Mouse (Mus musculus) forebrain, embryonic 12.5 days (tissue): ENCODE data around the gene Lnpep. TPM values are rescaled to one million over a fixed set of nuclear protein-coding genes. Genes with fewer than 3 reads are reported as not detected.

Experiments used
- ATAC-seq: fragments of 200-750 bp; cut with Nextera tagmentation; 2 replicates; pipeline ENCODE4 v1.8.0; 2017; ENCODE audit warnings: moderate TSS enrichment; ENCODE audit not compliant: low FRiP score
- H3K27ac ChIP-seq: fragments of 300-500 bp; sonication (generic); 2 replicates; pipeline ENCODE4 v1.5.1; 2016; ENCODE audit warnings: mild to moderate bottlenecking
- H3K27me3 ChIP-seq: fragments of 300-500 bp; sonication (generic); 2 replicates; pipeline ENCODE4 v1.6.1; 2016; ENCODE audit warnings: mild to moderate bottlenecking
- H3K36me3 ChIP-seq: fragments of 300-500 bp; sonication (generic); replicated peaks from 2 replicates; pipeline ENCODE4 v1.6.1; 2016; ENCODE audit warnings: mild to moderate bottlenecking
- H3K4me1 ChIP-seq: fragments of 300-500 bp; sonication (generic); 2 replicates; pipeline ENCODE4 v1.6.1; 2016
- H3K4me2 ChIP-seq: fragments of 300-500 bp; sonication (generic); 2 replicates; pipeline ENCODE4 v1.6.1; 2016; ENCODE audit warnings: mild to moderate bottlenecking, moderate library complexity
- H3K4me3 ChIP-seq: fragments of 300-500 bp; sonication (generic); replicated peaks from 2 replicates; pipeline ENCODE4 v1.5.1; 2016; ENCODE audit warnings: mild to moderate bottlenecking
- H3K9ac ChIP-seq: fragments of 300-500 bp; sonication (generic); 2 replicates; pipeline ENCODE4 v1.6.1; 2016; ENCODE audit warnings: mild to moderate bottlenecking
- H3K9me3 ChIP-seq: fragments of 300-500 bp; sonication (generic); 2 replicates; pipeline ENCODE4 v1.6.1; 2016
- WGBS: fragments of 180-500 bp; shearing (Covaris S2); methylation state at CpG from one replicate; pipeline ENCODE4 v1.1.7; 2016; 5-methylcytosine and 5-hydroxymethylcytosine counted together
- polyA plus RNA-seq: library from polyadenylated mRNA; unstranded; fragments of >200 nt; fragmentation: Nextera tagmentation; extraction: Ambion mirVana; gene quantifications from 2 replicates; pipeline ENCODE4 v1.2.1, GENCODE M21; 2016

The Lnpep gene
- polyA plus RNA-seq, 1 experiment from 2014 or later: 10.6 TPM

GRCm38 (mm10) chr17:17624421-17624956, 361 bp downstream of the Lnpep start:
- Histone ChIP-seq H3K36me3 (no peaks in the 10 kb centered on the region), H3K9ac (peak overlapping the region; percentile 90), H3K4me3 (peak overlapping the region; percentile 81), H3K4me1 (peaks cover 17% of the 10 kb centered on the region), H3K27ac (peak overlapping the region; percentile 100), H3K27me3 (no peaks in the 10 kb centered on the region), H3K9me3 (no peaks in the 10 kb centered on the region), H3K4me2 (peak overlapping the region; percentile 77)
- WGBS: under 1% methylated on average over 51 of the region's 51 CpGs
- ATAC-seq: peak; percentile 97

- Histone ChIP-seq H3K4me1 (peaks cover 17% of the 10 kb centered on the region), H3K4me3 (peak overlapping the region; percentile 81), H3K4me2 (peak overlapping the region; percentile 77), H3K27me3 (no peaks in the 10 kb centered on the region), H3K9ac (peak overlapping the region; percentile 90), H3K27ac (peak overlapping the region; percentile 100), H3K36me3 (no peaks in the 10 kb centered on the region), H3K9me3 (no peaks in the 10 kb centered on the region)
- under 1% methylated on average over 41 of the region's 42 CpGs for WGBS
- peak; percentile 9 for ATAC-seq
These were observed 895 bp downstream of the Lnpep start for GRCm38 (mm10) chr17:17623890-17624420.

- peak overlapping the region; percentile 81 for H3K4me3 ChIP-seq
- 2% methylated on average over 7 of the region's 7 CpGs for WGBS
- H3K4me2 ChIP-seq: peak overlapping the region; percentile 77
- ATAC-seq: no peak
- peak overlapping the region; percentile 100 for H3K27ac ChIP-seq
- peaks cover 17% of the 10 kb centered on the region for H3K4me1 ChIP-seq
- H3K36me3 ChIP-seq: no peaks in the 10 kb centered on the region
- no peaks in the 10 kb centered on the region for H3K27me3 ChIP-seq
- peak overlapping the region; percentile 90 for H3K9ac ChIP-seq
- H3K9me3 ChIP-seq: no peaks in the 10 kb centered on the region
These were observed 1.5 kb downstream of the Lnpep start for GRCm38 (mm10) chr17:17623221-17623889.

DNA sequence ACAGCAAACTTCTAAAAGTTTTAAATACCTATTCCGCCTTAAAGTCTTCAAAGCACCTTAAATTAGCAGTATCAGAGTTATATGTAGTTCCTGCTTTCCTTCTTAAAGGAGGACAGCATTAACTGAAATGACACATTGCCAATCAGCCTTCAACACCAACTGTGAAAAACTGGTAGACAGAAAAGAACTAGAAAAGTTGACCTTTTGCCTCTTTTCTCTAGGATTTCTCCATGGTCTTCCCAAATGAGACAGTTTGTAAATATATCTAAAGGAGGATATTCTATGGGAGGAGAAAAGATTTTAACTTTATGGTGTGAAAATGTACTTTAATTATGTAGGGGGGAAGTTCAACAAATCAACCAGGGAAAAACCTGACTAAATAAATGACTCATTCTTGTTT, 2.3 kb downstream of the Lnpep start:
- peaks cover 21% of the 10 kb centered on the region for H3K4me1 ChIP-seq
- H3K36me3 ChIP-seq: no peaks in the 10 kb centered on the region
- no peak overlapping the region for H3K9ac ChIP-seq
- H3K4me3 ChIP-seq: no peak overlapping the region
- H3K27ac ChIP-seq: no peak overlapping the region
- no peaks in the 10 kb centered on the region for H3K9me3 ChIP-seq
- no peak for ATAC-seq
- WGBS: 98% methylated on average over 1 of the region's 1 CpGs
- no peaks in the 10 kb centered on the region for H3K27me3 ChIP-seq
- no peak overlapping the region for H3K4me2 ChIP-seq

GRCm38 (mm10) chr17:17621586-17621985, 3.3 kb downstream of the Lnpep start:
- H3K27ac ChIP-seq: no peak overlapping the region
- no peak overlapping the region for H3K4me3 ChIP-seq
- H3K27me3 ChIP-seq: no peaks in the 10 kb centered on the region
- 90% methylated on average over 3 of the region's 3 CpGs for WGBS
- no peak overlapping the region for H3K4me2 ChIP-seq
- no peaks in the 10 kb centered on the region for H3K9me3 ChIP-seq
- no peak overlapping the region for H3K9ac ChIP-seq
- H3K4me1 ChIP-seq: peaks cover 21% of the 10 kb centered on the region
- no peaks in the 10 kb centered on the region for H3K36me3 ChIP-seq
- no peak for ATAC-seq

DNA sequence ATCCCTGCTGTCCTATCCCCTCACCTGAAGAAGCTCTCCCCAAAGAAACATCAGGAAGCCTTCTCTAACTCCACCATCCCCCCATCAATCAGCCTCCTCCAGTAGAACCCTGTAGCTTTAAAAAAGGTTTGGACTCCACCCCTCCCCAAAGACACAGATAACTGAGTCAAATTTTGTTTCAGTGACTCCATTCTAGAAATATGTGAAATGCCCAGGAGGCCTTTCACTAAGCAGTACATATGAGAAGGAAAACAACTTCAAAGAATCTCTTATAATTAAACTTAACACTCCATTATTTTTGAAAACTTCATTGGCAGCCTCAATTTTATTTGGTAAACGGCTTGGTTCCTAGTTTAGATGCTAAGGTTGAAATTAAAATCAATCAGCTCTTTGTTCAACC, 6.4 kb downstream of the Lnpep start:
- Histone ChIP-seq H3K9me3 (no peaks in the 10 kb centered on the region), H3K27me3 (no peaks in the 10 kb centered on the region), H3K9ac (no peak overlapping the region), H3K4me2 (no peak overlapping the region), H3K4me1 (peaks cover 14% of the 10 kb centered on the region), H3K36me3 (no peaks in the 10 kb centered on the region), H3K27ac (no peak overlapping the region), H3K4me3 (no peak overlapping the region)
- WGBS: 69% methylated on average over 1 of the region's 1 CpGs
- ATAC-seq: no peak

DNA sequence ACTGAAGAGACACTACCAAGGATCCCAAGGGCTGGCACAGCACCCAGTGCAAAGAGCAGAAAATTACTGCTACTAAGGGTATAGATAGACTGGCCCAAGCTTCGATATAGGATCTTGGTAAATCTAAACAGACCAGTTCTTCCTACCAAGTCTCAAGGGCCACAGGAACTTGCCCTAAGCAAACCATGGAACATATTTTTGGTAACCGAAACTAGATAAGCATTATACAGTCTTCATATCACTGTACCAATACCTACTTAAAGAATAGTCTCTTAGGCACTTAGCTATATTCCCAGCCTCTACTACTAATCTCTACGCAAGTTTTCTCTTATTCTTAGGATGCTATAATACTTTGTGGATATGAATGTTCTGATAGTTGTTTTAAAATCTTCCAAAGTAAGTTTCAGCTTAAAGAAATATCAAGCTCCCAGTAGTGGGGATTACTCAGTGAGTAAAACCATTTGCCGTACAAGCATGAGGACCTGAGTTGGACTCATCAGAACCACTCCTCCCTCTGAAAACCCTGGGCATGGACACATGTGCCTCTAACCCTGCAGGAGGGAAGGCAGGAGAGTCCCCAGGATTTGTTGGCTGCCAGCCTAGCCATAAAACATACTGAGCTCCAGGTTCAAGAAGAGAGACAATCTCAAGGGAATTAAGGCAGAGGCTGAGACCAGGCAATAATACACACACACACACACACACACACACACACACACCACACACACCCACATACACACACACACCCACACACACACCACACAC, 7.2 kb downstream of the Lnpep start:
- Histone ChIP-seq H3K4me2 (no peak overlapping the region), H3K9ac (no peak overlapping the region), H3K27me3 (no peaks in the 10 kb centered on the region), H3K9me3 (no peaks in the 10 kb centered on the region), H3K4me3 (no peak overlapping the region), H3K27ac (no peak overlapping the region), H3K4me1 (peaks cover 9% of the 10 kb centered on the region), H3K36me3 (no peaks in the 10 kb centered on the region)
- no peak for ATAC-seq
- 91% methylated on average over 4 of the region's 4 CpGs for WGBS

- ATAC-seq: no peak
- Histone ChIP-seq H3K4me1 (peaks cover 14% of the 10 kb centered on the region), H3K27me3 (no peaks in the 10 kb centered on the region), H3K4me2 (no peak overlapping the region), H3K4me3 (no peak overlapping the region), H3K9ac (no peak overlapping the region), H3K27ac (no peak overlapping the region), H3K36me3 (no peaks in the 10 kb centered on the region), H3K9me3 (no peaks in the 10 kb centered on the region)
- WGBS: 77% methylated on average over 2 of the region's 2 CpGs
These were observed 12.5 kb downstream of the Lnpep start for GRCm38 (mm10) chr17:17612336-17612735.

GRCm38 (mm10) chr17:17609523-17609922, 15.3 kb downstream of the Lnpep start:
- Histone ChIP-seq H3K4me1 (peaks cover 14% of the 10 kb centered on the region), H3K4me3 (no peak overlapping the region), H3K36me3 (no peaks in the 10 kb centered on the region), H3K27ac (no peak overlapping the region), H3K4me2 (no peak overlapping the region), H3K9me3 (no peaks in the 10 kb centered on the region), H3K27me3 (no peaks in the 10 kb centered on the region), H3K9ac (no peak overlapping the region)
- 81% methylated on average over 3 of the region's 3 CpGs for WGBS
- no peak for ATAC-seq

- H3K9me3 ChIP-seq: no peaks in the 10 kb centered on the region
- no peak overlapping the region for H3K9ac ChIP-seq
- no peak overlapping the region for H3K4me3 ChIP-seq
- no peaks in the 10 kb centered on the region for H3K27me3 ChIP-seq
- no peak overlapping the region for H3K27ac ChIP-seq
- H3K36me3 ChIP-seq: no peaks in the 10 kb centered on the region
- peak; percentile 30; the same call in 1 of the 2 replicates for ATAC-seq
- H3K4me1 ChIP-seq: peaks cover 14% of the 10 kb centered on the region
- H3K4me2 ChIP-seq: no peak overlapping the region
- 44% methylated on average over 5 of the region's 5 CpGs for WGBS
These were observed 16.3 kb downstream of the Lnpep start for GRCm38 (mm10) chr17:17608416-17608988.

DNA sequence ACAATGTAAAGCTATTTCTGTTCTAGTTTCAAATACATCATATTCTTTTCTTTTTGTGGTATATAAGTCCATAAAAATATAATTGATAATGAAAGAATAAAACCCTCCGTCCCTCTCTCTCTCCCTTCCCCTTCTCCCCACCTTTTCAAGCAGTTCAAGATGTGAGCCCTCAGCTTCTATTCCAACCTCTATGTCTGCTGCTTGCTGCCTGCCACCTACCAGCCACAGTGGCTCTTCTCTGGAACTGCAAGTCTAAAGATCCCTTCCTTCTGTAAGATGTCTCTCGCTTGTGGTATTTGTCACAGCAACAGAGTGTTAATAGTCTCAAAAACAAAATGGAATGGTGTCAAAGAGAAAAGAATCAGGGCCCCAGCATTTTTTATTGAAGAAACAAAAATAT, 20.3 kb downstream of the Lnpep start:
- H3K27ac ChIP-seq: no peak overlapping the region
- H3K4me2 ChIP-seq: no peak overlapping the region
- no peaks in the 10 kb centered on the region for H3K9me3 ChIP-seq
- peaks cover 21% of the 10 kb centered on the region; the same call in 1 of the 2 replicates for H3K4me1 ChIP-seq
- no peak overlapping the region for H3K4me3 ChIP-seq
- no peak for ATAC-seq
- no peaks in the 10 kb centered on the region for H3K36me3 ChIP-seq
- no peaks in the 10 kb centered on the region for H3K27me3 ChIP-seq
- WGBS: 83% methylated on average over 2 of the region's 2 CpGs
- no peak overlapping the region for H3K9ac ChIP-seq

GRCm38 (mm10) chr17:17603609-17604008, 21.2 kb downstream of the Lnpep start:
- peaks cover 21% of the 10 kb centered on the region; the same call in 1 of the 2 replicates for H3K4me1 ChIP-seq
- no peak overlapping the region for H3K9ac ChIP-seq
- ATAC-seq: no peak
- no peak overlapping the region for H3K4me3 ChIP-seq
- no peaks in the 10 kb centered on the region for H3K9me3 ChIP-seq
- H3K36me3 ChIP-seq: no peaks in the 10 kb centered on the region
- no peak overlapping the region for H3K27ac ChIP-seq
- 88% methylated on average over 3 of the region's 3 CpGs for WGBS
- no peaks in the 10 kb centered on the region for H3K27me3 ChIP-seq
- H3K4me2 ChIP-seq: no peak overlapping the region
